Comparison of ENCODE assay signal across 7 mouse cellular contexts in genomic region chr9:89623006-89623760, GRCm38 (mm10). TPM values are rescaled to one million over a fixed set of nuclear protein-coding genes. Genes with fewer than 3 reads are reported as not detected.
DNase-seq lines count a peak whose midpoint lies in the region; ATAC-seq and TF ChIP-seq lines count a peak whose summit lies in the region.

Minar1 (minus strand) TSS chr9:89623125.

- 0 out of 2 replicates have a peak, but pooled peaks cover 2% of the 10 kb centered on the region for H3K4me1 ChIP-seq in spleen, adult 2 months (ENCODE audit: control insufficient read depth, insufficient read depth, insufficient read length)
- peaks cover 7% of the 10 kb centered on the region for H3K4me1 ChIP-seq in cerebellum, adult 2 months (ENCODE audit: control insufficient read depth, insufficient read depth, low read length)
- no peaks in the 10 kb centered on the region for H3K4me1 ChIP-seq in forebrain, postnatal 0 days (ENCODE audit: insufficient read depth)
- peaks cover 6% of the 10 kb centered on the region for H3K4me1 ChIP-seq in midbrain, embryonic 11.5 days (ENCODE audit: control insufficient read depth, insufficient read depth, low read length)
- H3K4me1 ChIP-seq in stomach, postnatal 0 days (replicated peaks; ENCODE audit: control insufficient read depth, insufficient read depth): peaks cover 7% of the 10 kb centered on the region

- peak within 1 kb of the TSS; percentile 95 for H3K4me2 ChIP-seq in forebrain, postnatal 0 days (ENCODE audit: low read depth)
- peak within 1 kb of the TSS; percentile 95 for H3K4me2 ChIP-seq in midbrain, embryonic 11.5 days
- H3K4me2 ChIP-seq in stomach, postnatal 0 days (replicated peaks; ENCODE audit: low read depth): peak within 1 kb of the TSS; percentile 65

- no peak for DNase-seq in spleen, adult 2 months (ENCODE audit: low read depth in 1 of 2, low spot score in 2 of 2)
- no peak for DNase-seq in spleen, adult 12 weeks (ENCODE audit: low spot score)
- peak; percentile 34 to 52 for DNase-seq in cerebellum, adult 2 months
- peak; percentile 67 for DNase-seq in forebrain, postnatal 0 days
- DNase-seq in kidney, postnatal 25 days: peak; percentile 24 to 44
- peak; percentile 95 for DNase-seq in midbrain, embryonic 11.5 days (ENCODE audit: low spot score, missing footprints)
- peak; percentile 69 for DNase-seq in stomach, postnatal 0 days (ENCODE audit: low spot score)

- peak within 1 kb of the TSS; percentile 10; the same call in 1 of the 2 replicates for H3K4me3 ChIP-seq in spleen, adult 2 months (ENCODE audit: extremely low read depth, insufficient read depth, insufficient read length)
- peak within 1 kb of the TSS; percentile 73 for H3K4me3 ChIP-seq in cerebellum, adult 2 months (replicated peaks; ENCODE audit: insufficient read depth, low read depth, low read length)
- H3K4me3 ChIP-seq in forebrain, postnatal 0 days (ENCODE audit: low read depth, low read length): peak within 1 kb of the TSS; percentile 50
- peak within 1 kb of the TSS; percentile 34 for H3K4me3 ChIP-seq in midbrain, embryonic 11.5 days (ENCODE audit: low read depth, low read length)
- H3K4me3 ChIP-seq in stomach, postnatal 0 days (ENCODE audit: low read depth, low read length): peak within 1 kb of the TSS; percentile 40

- no peak for TF ChIP-seq POLR2A in spleen, adult 2 months (IDR thresholded peaks at IDR 0.05; ENCODE audit: low read depth, low read length)
- no peak for TF ChIP-seq POLR2A in cerebellum, adult 2 months (IDR thresholded peaks at IDR 0.05; ENCODE audit: borderline replicate concordance, insufficient read depth, low read length)

- no peak for TF ChIP-seq EP300 in stomach, postnatal 0 days (optimal IDR thresholded peaks at IDR 0.05)

- WGBS in spleen, adult 2 months: 4% methylated on average over 27 of the region's 27 CpGs
- 2% methylated on average over 27 of the region's 27 CpGs for WGBS in cerebellum, adult 2 months
- WGBS in forebrain, postnatal 0 days: 2% methylated on average over 27 of the region's 27 CpGs
- under 1% methylated on average over 27 of the region's 27 CpGs for WGBS in midbrain, embryonic 11.5 days
- WGBS in stomach, postnatal 0 days: under 1% methylated on average over 27 of the region's 27 CpGs

- no peaks in the 10 kb centered on the region for H3K36me3 ChIP-seq in spleen, adult 2 months (ENCODE audit: control insufficient read depth, insufficient read depth, low read length)
- H3K36me3 ChIP-seq in forebrain, postnatal 0 days (ENCODE audit: insufficient read depth): no peaks in the 10 kb centered on the region
- no peaks in the 10 kb centered on the region for H3K36me3 ChIP-seq in midbrain, embryonic 11.5 days (ENCODE audit: control insufficient read depth, insufficient read depth, low read length)
- H3K36me3 ChIP-seq in stomach, postnatal 0 days (ENCODE audit: control insufficient read depth, insufficient read depth, low read length): no peaks in the 10 kb centered on the region

- H3K9me3 ChIP-seq in forebrain, postnatal 0 days (ENCODE audit: low read length): no peaks in the 10 kb centered on the region
- H3K9me3 ChIP-seq in midbrain, embryonic 11.5 days (ENCODE audit: control insufficient read depth, low read length): no peaks in the 10 kb centered on the region
- H3K9me3 ChIP-seq in stomach, postnatal 0 days (ENCODE audit: control insufficient read depth, low read length): no peaks in the 10 kb centered on the region

- H3K27me3 ChIP-seq in spleen, adult 2 months (ENCODE audit: control insufficient read depth, insufficient read depth, low read length): peaks cover 9% of the 10 kb centered on the region
- no peaks in the 10 kb centered on the region; the same call in 1 of the 2 replicates for H3K27me3 ChIP-seq in cerebellum, adult 2 months (ENCODE audit: control insufficient read depth, insufficient read depth, low read length)
- H3K27me3 ChIP-seq in forebrain, postnatal 0 days (ENCODE audit: insufficient read depth, low read length): no peaks in the 10 kb centered on the region; the same call in none of the 2 replicates
- H3K27me3 ChIP-seq in midbrain, embryonic 11.5 days (ENCODE audit: control insufficient read depth, insufficient read depth, low read length): peaks cover 29% of the 10 kb centered on the region
- H3K27me3 ChIP-seq in stomach, postnatal 0 days (ENCODE audit: control insufficient read depth, insufficient read depth, low read length): peaks cover 6% of the 10 kb centered on the region; the same call in 1 of the 2 replicates

- H3K9ac ChIP-seq in forebrain, postnatal 0 days: peak within 1 kb of the TSS; percentile 52
- peak within 1 kb of the TSS; percentile 55 for H3K9ac ChIP-seq in midbrain, embryonic 11.5 days (ENCODE audit: low read length)
- peak within 1 kb of the TSS; percentile 31; the same call in 1 of the 2 replicates for H3K9ac ChIP-seq in stomach, postnatal 0 days (ENCODE audit: low read length)

- no peak for TF ChIP-seq CTCF in spleen, adult 2 months (IDR thresholded peaks at IDR 0.05; ENCODE audit: extremely low read depth, insufficient read depth, insufficient read length, insufficient replicate concordance)
- TF ChIP-seq CTCF in cerebellum, adult 2 months (IDR thresholded peaks at IDR 0.05; ENCODE audit: borderline replicate concordance, insufficient read depth, low read depth, low read length): no peak
- peak; percentile 69 for TF ChIP-seq CTCF in forebrain, postnatal 0 days (IDR thresholded peaks at IDR 0.05; ENCODE audit: low read depth)
- TF ChIP-seq CTCF in stomach, postnatal 0 days (IDR thresholded peaks at IDR 0.05; ENCODE audit: low read depth): peak; percentile 63

- ATAC-seq in forebrain, postnatal 0 days: peak; percentile 82
- peak; percentile 83 for ATAC-seq in midbrain, embryonic 11.5 days (ENCODE audit: low FRiP score)
- ATAC-seq in stomach, postnatal 0 days (ENCODE audit: low FRiP score, low TSS enrichment): peak; percentile 85

- no peak within 1 kb of the TSS for H3K27ac ChIP-seq in spleen, adult 2 months (ENCODE audit: insufficient read depth, low read length)
- H3K27ac ChIP-seq in cerebellum, adult 2 months (ENCODE audit: insufficient read depth, low read length): no peak within 1 kb of the TSS
- no peak within 1 kb of the TSS for H3K27ac ChIP-seq in forebrain, postnatal 0 days (ENCODE audit: low read depth, low read length)
- H3K27ac ChIP-seq in midbrain, embryonic 11.5 days (ENCODE audit: low read depth, low read length): no peak within 1 kb of the TSS
- no peak within 1 kb of the TSS for H3K27ac ChIP-seq in stomach, postnatal 0 days (replicated peaks)

RNA-seq across cellular contexts. Expression of gene Minar1, which starts in this region (rescaled TPM):
- 0.05 TPM in 1 of 2 replicates, not detected in the other for polyA plus RNA-seq in spleen, adult 2 months (2012; rRNA removed)
- polyA plus RNA-seq in cerebellum, adult 2 months (2012; rRNA removed): 3.5 and 3.9 TPM in 2 replicates
- total RNA-seq in forebrain, postnatal 0 days (2014; rRNA removed): 9.2 and 10.1 TPM in 2 replicates
- polyA plus RNA-seq in forebrain, postnatal 0 days (2015; fragmentation: Nextera tagmentation; extraction: Ambion mirVana): 1.6 and 2.7 TPM in 2 replicates
- polyA plus RNA-seq in midbrain, embryonic 11.5 days (2014; fragmentation: Nextera tagmentation; extraction: Ambion mirVana): 0.01 and 0.12 TPM in 2 replicates
- 0.04 and 0.05 TPM in 2 replicates for polyA plus RNA-seq in stomach, postnatal 0 days (2015; fragmentation: Nextera tagmentation; extraction: Ambion mirVana)

Comparison
In these comparisons a context has a peak if more than half of its experiments do, and no peak if none do; other contexts are left out.
1. Peak in DNase-seq, ATAC-seq, H3K4me3 ChIP-seq, H3K9ac ChIP-seq and H3K4me2 ChIP-seq in midbrain, embryonic 11.5 days; RNA of the gene not detected or under 1 TPM.
2. Peak in DNase-seq, ATAC-seq, H3K4me3 ChIP-seq, H3K9ac ChIP-seq and H3K4me2 ChIP-seq in stomach, postnatal 0 days; RNA of the gene not detected or under 1 TPM.
3. DNase-seq: peak in cerebellum, adult 2 months (2 of 2), forebrain, postnatal 0 days (single experiment) and kidney, postnatal 25 days (2 of 2); none in spleen, adult 2 months (0 of 2) and spleen, adult 12 weeks (single experiment).
4. H3K4me3 ChIP-seq: peak in every context shown above with its lines; median percentile 73 in cerebellum, adult 2 months; 50 in forebrain, postnatal 0 days; 40 in stomach, postnatal 0 days; 34 in midbrain, embryonic 11.5 days; 10 in spleen, adult 2 months.
5. CTCF ChIP-seq: peak in forebrain, postnatal 0 days (single experiment) and stomach, postnatal 0 days (single experiment); none in spleen, adult 2 months (single experiment) and cerebellum, adult 2 months (single experiment).
6. Peak in every context shown above with its lines, with median percentiles within 50 percentile points of each other: ATAC-seq, H3K4me2 ChIP-seq and H3K9ac ChIP-seq.